Mouse (Mus musculus) heart, postnatal 10 days (tissue): ENCODE data around the gene Fgf14. TPM values are rescaled to one million over a fixed set of nuclear protein-coding genes. Genes with fewer than 3 reads are reported as not detected.
A peak's percentile ranks its signal among the peaks of the same experiment; 100 is the strongest.
"Not testable (repeated sequence)": the region's sequence is repeated elsewhere in the genome, so short reads cannot be mapped to it uniquely, and the experiment has no call there.

ENCODE experiments used
- DNase-seq, 2 experiments: peaks; one replicate each; pipeline ENCODE4 v3.0.0; 2021
- intact Hi-C: fragments of 180-260 bp; cut with DNase I; formaldehyde crosslinking; loops from one replicate; pipeline ENCODE4 v1.15.1; 2025
- total RNA-seq, 2 experiments: library from RNA; stranded (reverse); gene quantifications; 2 replicates each; pipeline ENCODE4 v1.2.3; 2021

Fgf14 gene
- 1 to 10 TPM; 1.5 to 1.6 TPM for total RNA-seq

- intact Hi-C loops: no loop called here
- no peak for DNase-seq
These were observed at the start of gene Fgf14 for GRCm38 (mm10) chr14:124676506-124677177. Gene Fgf14 (minus strand): TSS chr14:124677127.

GRCm38 (mm10) chr14:124677379-124677778 is 452 bp upstream of the Fgf14 start:
- peak; percentile 9 to 11 for DNase-seq

GRCm38 (mm10) chr14:124675654-124676505 is 1.0 kb downstream of the Fgf14 start:
- intact Hi-C loops: no loop called here
- peak; percentile 4 to 23 for DNase-seq

More at GRCm38 (mm10) chr14:124677379-124677778, 452 bp upstream of the Fgf14 start:
- intact Hi-C loops: no loop called here

- peak; percentile 2 to 5 for DNase-seq
- intact Hi-C loops: no loop called here
These were observed 1.7 kb downstream of the Fgf14 start for GRCm38 (mm10) chr14:124675142-124675653.

- intact Hi-C loops: no loop called here
- DNase-seq: peak in 1 of 2 experiments; percentile 1
These were observed 2.3 kb downstream of the Fgf14 start for GRCm38 (mm10) chr14:124674536-124675141.

- DNase-seq: peak; percentile 1 to 5
- intact Hi-C loops: no loop called here
These were observed 7.2 kb downstream of the Fgf14 start for GRCm38 (mm10) chr14:124669739-124670138.

GRCm38 (mm10) chr14:124642822-124643221 is 34.1 kb downstream of the Fgf14 start:
- no peak for DNase-seq
- intact Hi-C loops: no loop called here

GRCm38 (mm10) chr14:124634881-124635280 is 42.0 kb downstream of the Fgf14 start:
- DNase-seq: no peak
- intact Hi-C loops: no loop called here

- intact Hi-C loops: no loop called here
- DNase-seq: no peak
These were observed 63.5 kb downstream of the Fgf14 start for GRCm38 (mm10) chr14:124613473-124613872.

GRCm38 (mm10) chr14:124606036-124606711 is 70.8 kb downstream of the Fgf14 start:
- peak; percentile 1 for DNase-seq
- intact Hi-C loops: no loop called here

GRCm38 (mm10) chr14:124605031-124605743 is 71.7 kb downstream of the Fgf14 start:
- DNase-seq: no peak
- intact Hi-C loops: no loop called here

GRCm38 (mm10) chr14:124576571-124576970 is 100.4 kb downstream of the Fgf14 start:
- intact Hi-C loops: no loop called here
- no peak for DNase-seq

- intact Hi-C loops: no loop called here
- DNase-seq: peak; percentile 3 to 11
These were observed 101.6 kb downstream of the Fgf14 start for GRCm38 (mm10) chr14:124575130-124575885.

GRCm38 (mm10) chr14:124566445-124566844 is 110.5 kb downstream of the Fgf14 start:
- DNase-seq: peak; percentile 33 to 50

GRCm38 (mm10) chr14:124561544-124561943 is 115.4 kb downstream of the Fgf14 start:
- peak in 1 of 2 experiments; percentile 1 for DNase-seq
- intact Hi-C loops: loop anchor here (10.0 kb wide), 1 partner anchor 147 kb away; no protein-coding TSS in a partner anchor

More at GRCm38 (mm10) chr14:124566445-124566844, 110.5 kb downstream of the Fgf14 start:
- intact Hi-C loops: loop anchor here (10.0 kb wide), 1 partner anchor 152 kb away; no protein-coding TSS in a partner anchor

GRCm38 (mm10) chr14:124536106-124536505 is 140.8 kb downstream of the Fgf14 start:
- no peak for DNase-seq
- intact Hi-C loops: no loop called here

- DNase-seq, intact Hi-C loops: not testable (repeated sequence)
These were observed 141.6 kb downstream of the Fgf14 start for GRCm38 (mm10) chr14:124535376-124535775.

- intact Hi-C loops: no loop called here
- no peak for DNase-seq
These were observed 144.9 kb downstream of the Fgf14 start for GRCm38 (mm10) chr14:124532051-124532450.

- intact Hi-C loops: no loop called here
- no peak for DNase-seq
These were observed 164.9 kb downstream of the Fgf14 start for GRCm38 (mm10) chr14:124512009-124512408.
